Mouse (Mus musculus) Patski (cell line): ENCODE data around the gene Pheta1. TPM values are rescaled to one million over a fixed set of nuclear protein-coding genes. Genes with fewer than 3 reads are reported as not detected.

Experiments used
- ATAC-seq: fragments of 100-300 bp; one replicate; pipeline ENCODE4 v1.8.0; 2021
- CTCF ChIA-PET: fragments of 350-600 bp; sonication (Branson Sonifier 250); formaldehyde crosslinking; loops from one replicate; lab custom pipeline; 2022; ENCODE audit warnings: inconsistent platforms; lab: Charles Lee
- POLR2A ChIA-PET: fragments of 350-600 bp; sonication (Branson Sonifier 250); formaldehyde crosslinking; loops from one replicate; lab custom pipeline; 2022; ENCODE audit warnings: antibody characterized with exemption, inconsistent platforms; lab: Charles Lee
- DNase-seq: peaks from one replicate; pipeline ENCODE4 v3.0.0-alpha.2; 2011; ENCODE audit warnings: low read depth, low spot score
- H3K27me3 ChIP-seq: fragments of 371-371 bp; one replicate; pipeline ENCODE4 v1.5.1; 2021
- CTCF ChIP-seq: fragments of 100-300 bp; IDR thresholded peaks from one replicate; pipeline ENCODE4 v1.5.1; 2021
- in situ Hi-C: fragments of 300-500 bp; cut with MboI; formaldehyde crosslinking; loops from 3 replicates; pipeline ENCODE4 v1.11.1; 2018; ENCODE audit warnings: low pct_unique_long_range_greater_than_20kb, mixed read lengths
- polyA plus RNA-seq: library from polyadenylated mRNA; unstranded; gene quantifications from one replicate; pipeline ENCODE4 v1.2.3, GENCODE M21; 2021

Gene Pheta1
- polyA plus RNA-seq, 1 experiment from 2014 or later: 17.9 TPM

- CTCF ChIA-PET: interaction anchor here (1.5 to 7.1 kb wide), 4 partner anchors 11 to 27 kb away, joined by 4 to 41 read pairs (median 8); partner anchors contain the start of gene Sh2b3
- H3K27me3 ChIP-seq: no peaks in the 10 kb centered on the region
- ATAC-seq (no peak), DNase-seq (no peak)
- in situ Hi-C loops: no loop called here
- POLR2A ChIA-PET: interaction anchor here (0.8 to 8.4 kb wide), 4 partner anchors 13 to 27 kb away, joined by 3 to 61 read pairs (median 3); partner anchors contain the start of gene Sh2b3
- TF ChIP-seq CTCF: no peak
These were observed 32.9 kb upstream of the Pheta1 start for GRCm38 (mm10) chr5:121815867-121816380.

GRCm38 (mm10) chr5:121816611-121817010 is 32.2 kb upstream of the Pheta1 start:
- ATAC-seq (no peak), DNase-seq (no peak)
- H3K27me3 ChIP-seq: no peaks in the 10 kb centered on the region
- ChIA-PET CTCF (interaction anchor here (1.2 to 7.1 kb wide), 6 partner anchors 7 to 31 kb away, joined by 3 to 41 read pairs (median 8); partner anchors contain the start of gene Sh2b3), POLR2A (interaction anchor here (0.8 to 8.4 kb wide), 4 partner anchors 10 to 26 kb away, joined by 3 to 61 read pairs (median 3); partner anchors contain the start of gene Sh2b3)
- no peak for TF ChIP-seq CTCF
- in situ Hi-C loops: no loop called here

GRCm38 (mm10) chr5:121817551-121817950 is 31.2 kb upstream of the Pheta1 start:
- in situ Hi-C loops: no loop called here
- ChIA-PET POLR2A (interaction anchor here (1.1 to 8.4 kb wide), 2 partner anchors 9 to 18 kb away, joined by 3 to 61 read pairs; partner anchors contain the start of gene Sh2b3), CTCF (interaction anchor here (1.2 to 7.1 kb wide), 6 partner anchors 8 to 30 kb away, joined by 3 to 41 read pairs (median 7); no protein-coding TSS in a partner anchor)
- DNase-seq (no peak), ATAC-seq (no peak)
- H3K27me3 ChIP-seq: no peaks in the 10 kb centered on the region
- no peak for TF ChIP-seq CTCF

- POLR2A ChIA-PET: interaction anchor here (1.1 to 8.4 kb wide), 2 partner anchors 10 to 17 kb away, joined by 3 to 61 read pairs; partner anchors contain the start of gene Sh2b3
- DNase-seq (no peak), ATAC-seq (no peak)
- no peaks in the 10 kb centered on the region for H3K27me3 ChIP-seq
- TF ChIP-seq CTCF: no peak
- CTCF ChIA-PET: interaction anchor here (1.0 to 7.1 kb wide), 4 partner anchors 8 to 25 kb away, joined by 3 to 41 read pairs (median 10); no protein-coding TSS in a partner anchor
- in situ Hi-C loops: no loop called here
These were observed 30.4 kb upstream of the Pheta1 start for GRCm38 (mm10) chr5:121818401-121818800.

GRCm38 (mm10) chr5:121818862-121819261 is 29.9 kb upstream of the Pheta1 start:
- POLR2A ChIA-PET: interaction anchor here (0.6 to 8.4 kb wide), 3 partner anchors 17 to 574 kb away, joined by 3 to 61 read pairs (median 6); partner anchors contain the start of gene Sh2b3
- CTCF ChIA-PET: interaction anchor here (1.0 to 7.1 kb wide), 3 partner anchors 9 to 25 kb away, joined by 3 to 41 read pairs (median 10); no protein-coding TSS in a partner anchor
- no peak for DNase-seq
- ATAC-seq: no peak
- in situ Hi-C loops: no loop called here
- TF ChIP-seq CTCF: no peak
- H3K27me3 ChIP-seq: no peaks in the 10 kb centered on the region

GRCm38 (mm10) chr5:121819559-121819958 is 29.2 kb upstream of the Pheta1 start:
- CTCF ChIA-PET: interaction anchor here (2.2 to 7.1 kb wide), 2 partner anchors 14 to 24 kb away, joined by 6 to 41 read pairs; no protein-coding TSS in a partner anchor
- DNase-seq: no peak
- in situ Hi-C loops: no loop called here
- H3K27me3 ChIP-seq: no peaks in the 10 kb centered on the region
- POLR2A ChIA-PET: interaction anchor here (0.6 to 8.4 kb wide), 3 partner anchors 16 to 573 kb away, joined by 3 to 61 read pairs (median 6); partner anchors contain the start of gene Sh2b3
- ATAC-seq: no peak
- TF ChIP-seq CTCF: no peak

GRCm38 (mm10) chr5:121820161-121820560 is 28.6 kb upstream of the Pheta1 start:
- TF ChIP-seq CTCF: no peak
- in situ Hi-C loops: no loop called here
- POLR2A ChIA-PET: interaction anchor here (8.4 kb wide), 1 partner anchor 15 kb away, joined by 61 read pairs; the partner anchor contains the start of gene Sh2b3
- CTCF ChIA-PET: interaction anchor here (0.9 to 7.1 kb wide), 5 partner anchors 11 to 23 kb away, joined by 3 to 41 read pairs (median 4); partner anchors contain the start of gene Sh2b3
- no peaks in the 10 kb centered on the region for H3K27me3 ChIP-seq
- peak; percentile 42 for ATAC-seq
- DNase-seq: peak; percentile 37

- ATAC-seq: no peak
- no peak for DNase-seq
- no peaks in the 10 kb centered on the region for H3K27me3 ChIP-seq
- TF ChIP-seq CTCF: no peak
- ChIA-PET POLR2A (interaction anchor here (8.4 kb wide), 1 partner anchor 15 kb away, joined by 61 read pairs; the partner anchor contains the start of gene Sh2b3), CTCF (interaction anchor here (0.9 to 7.1 kb wide), 6 partner anchors 9 to 23 kb away, joined by 3 to 41 read pairs (median 4); partner anchors contain the start of gene Sh2b3)
- in situ Hi-C loops: no loop called here
These were observed 28.1 kb upstream of the Pheta1 start for GRCm38 (mm10) chr5:121820657-121821056.

GRCm38 (mm10) chr5:121821116-121821515 is 27.7 kb upstream of the Pheta1 start:
- TF ChIP-seq CTCF: no peak
- in situ Hi-C loops: no loop called here
- CTCF ChIA-PET: interaction anchor here (0.7 to 2.2 kb wide), 6 partner anchors 10 to 16 kb away, joined by 3 to 6 read pairs (median 3); partner anchors contain the start of gene Sh2b3

GRCm38 (mm10) chr5:121821552-121821951 is 27.2 kb upstream of the Pheta1 start:
- no peak for ATAC-seq
- TF ChIP-seq CTCF: no peak
- no peaks in the 10 kb centered on the region for H3K27me3 ChIP-seq
- in situ Hi-C loops: no loop called here
- no peak for DNase-seq
- CTCF ChIA-PET: interaction anchor here (0.7 to 2.2 kb wide), 3 partner anchors 10 to 16 kb away, joined by 3 to 6 read pairs (median 3); partner anchors contain the start of gene Sh2b3
- POLR2A ChIA-PET: interaction anchor here (8.4 kb wide), 1 partner anchor 14 kb away, joined by 61 read pairs; the partner anchor contains the start of gene Sh2b3

More at GRCm38 (mm10) chr5:121821116-121821515, 27.7 kb upstream of the Pheta1 start:
- DNase-seq (no peak), ATAC-seq (no peak)
- H3K27me3 ChIP-seq: no peaks in the 10 kb centered on the region
- POLR2A ChIA-PET: interaction anchor here (8.4 kb wide), 1 partner anchor 14 kb away, joined by 61 read pairs; the partner anchor contains the start of gene Sh2b3
